Comparison of ENCODE assay signal across 17 mouse cellular contexts in the genomic region with DNA sequence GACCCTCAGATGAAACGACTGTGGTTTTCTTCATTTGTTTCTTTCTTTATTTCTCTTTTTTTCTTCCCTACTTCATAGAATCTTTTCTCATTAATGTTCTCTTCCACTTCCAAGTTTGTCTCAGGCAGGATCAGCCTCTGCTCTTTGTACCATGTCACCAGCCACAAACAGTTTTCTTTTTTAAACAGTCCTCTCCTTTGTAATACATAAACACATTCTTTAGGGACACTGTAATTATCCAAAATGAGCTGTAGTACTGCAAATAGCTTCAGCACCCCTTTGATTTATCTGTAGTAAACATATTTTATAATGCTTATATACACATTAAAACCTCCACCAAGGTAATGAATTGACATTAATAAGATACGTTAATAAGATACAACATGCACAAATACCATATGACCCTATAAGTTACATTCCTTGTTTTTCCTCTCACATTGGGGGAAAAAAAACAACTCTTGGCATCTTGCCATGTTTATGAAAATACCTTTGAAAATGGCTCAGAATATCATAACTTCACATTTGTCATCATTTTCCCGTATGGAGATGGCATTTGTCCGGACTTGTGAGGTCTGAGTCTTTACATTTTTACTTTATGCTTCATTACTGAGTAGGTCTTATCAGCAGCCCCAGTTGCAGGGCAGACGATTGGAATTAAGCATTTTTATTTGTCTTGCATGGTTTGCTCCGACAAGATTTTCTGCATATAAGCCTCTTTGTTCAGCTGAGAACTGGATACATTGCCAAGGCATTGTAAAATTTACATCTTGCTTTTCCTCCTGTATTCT.
"Had no signal": no experiment of that assay in that cellular context is flagged by ENCODE, and none has a peak within 500 bp of the region (broad histone marks: within the 10 kb centered on the region; RNA-seq: fewer than 3 reads in every experiment).

No protein-coding gene starts in this region.

- DNase-seq: kidney, adult 18-20 months; kidney, adult 9 months; kidney, postnatal 36 days; layer of hippocampus, postnatal 36 days; liver, embryonic 13.5 days; right cerebral cortex, adult 18-20 months; right cerebral cortex, postnatal 14 days; right cerebral cortex, postnatal 4 days; thymus, adult 2 months; thymus, postnatal 14 days; thymus, postnatal 4 days had no signal

- H3K27ac ChIP-seq: left cerebral cortex, adult 2 months; liver, embryonic 13.5 days; macrophage; midbrain, embryonic 13.5 days; stomach, postnatal 0 days had no signal

- H3K9me3 ChIP-seq: liver, embryonic 13.5 days; midbrain, embryonic 13.5 days had no signal

- H3K9ac ChIP-seq: liver, embryonic 13.5 days; midbrain, embryonic 13.5 days had no signal

- H3K4me2 ChIP-seq: liver, embryonic 13.5 days; midbrain, embryonic 13.5 days had no signal

- H3K27me3 ChIP-seq: liver, embryonic 13.5 days; midbrain, embryonic 13.5 days had no signal

- ATAC-seq: inflammation-experienced regulatory T-cells, adult 6 months; intestine, embryonic 16.5 days; midbrain, embryonic 13.5 days had no signal

- H3K36me3 ChIP-seq: liver, embryonic 13.5 days; midbrain, embryonic 13.5 days had no signal

- H3K4me1 ChIP-seq: liver, embryonic 13.5 days had no signal

- H3K4me3 ChIP-seq: left cerebral cortex, adult 2 months; liver, embryonic 13.5 days; midbrain, embryonic 13.5 days had no signal
